Mouse (Mus musculus): ENCODE measurements at regions not wholly inside any gene's neighbourhood (a gene's known extent, or its start where the extent isn't known, plus 50 kb on each side); places are given as distances from the start of the nearest gene placed in this dataset.
A peak's percentile ranks its signal among the peaks of the same experiment; 100 is the strongest.

DNA sequence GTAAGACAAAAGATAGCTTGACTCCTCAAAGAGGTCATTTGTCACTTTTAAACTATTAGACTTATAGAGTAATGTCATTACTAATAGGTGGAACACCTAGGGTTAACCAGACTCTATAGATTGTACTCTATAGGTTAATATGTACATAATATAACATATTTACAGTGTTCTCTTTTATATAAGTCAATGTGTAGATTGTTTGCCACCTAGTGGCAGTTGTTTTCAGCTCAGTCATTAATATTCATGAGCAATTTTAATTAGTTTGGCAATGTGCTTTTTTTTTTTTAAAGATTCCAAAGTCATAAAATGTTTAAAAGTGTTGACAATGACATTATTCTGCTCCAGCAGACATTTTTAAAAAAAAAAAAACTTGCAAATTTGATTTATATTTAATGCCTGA is 164.4 kb upstream of the L3mbtl3 start:
- TF ChIP-seq EP300 (IDR thresholded peaks at IDR 0.05; ENCODE audit: low read depth in 1 of 2, low read length in 2 of 2) (no peak), MAFK (IDR thresholded peaks at IDR 0.05; ENCODE audit: borderline replicate concordance, low read depth, low read length) (no peak), POLR2A (IDR thresholded peaks at IDR 0.05; ENCODE audit: control insufficient read depth in 1 of 2, insufficient read depth in 1 of 2, low read depth in 1 of 2, low read length in 2 of 2, poor library complexity in 1 of 2) (no peak), CTCF (IDR thresholded peaks at IDR 0.05 in 2 of 3, conservative IDR thresholded peaks at IDR 0.05 in 1 of 3; ENCODE audit: control insufficient read depth in 1 of 3, insufficient read depth in 1 of 3, low read depth in 2 of 3, low read length in 3 of 3, poor library complexity in 1 of 3, severe bottlenecking in 1 of 3) (peak in 1 of 3 experiments; percentile 52; a peak in 2 of 6 replicates), RCOR1 (IDR thresholded peaks at IDR 0.05; ENCODE audit: low read depth, low read length) (no peak), E2F4 (IDR thresholded peaks at IDR 0.05; ENCODE audit: borderline replicate concordance, low read depth, low read length) (no peak), USF1 (IDR thresholded peaks at IDR 0.05; ENCODE audit: low read depth, low read length) (no peak), ZMIZ1 (IDR thresholded peaks at IDR 0.05; ENCODE audit: low read depth, low read length) (no peak), POLR2AphosphoS5 (IDR thresholded peaks at IDR 0.05; ENCODE audit: borderline replicate concordance, low read depth, low read length) (no peak), HCFC1 (IDR thresholded peaks at IDR 0.05; ENCODE audit: low read depth, low read length) (no peak), SMC3 (IDR thresholded peaks at IDR 0.05; ENCODE audit: low read depth, low read length) (peak; percentile 50), POLR2AphosphoS2 (IDR thresholded peaks at IDR 0.05; ENCODE audit: low read length) (no peak)

All from MEL (cell line).